Mouse (Mus musculus): ENCODE data around the gene Hoxa3.

DNA sequence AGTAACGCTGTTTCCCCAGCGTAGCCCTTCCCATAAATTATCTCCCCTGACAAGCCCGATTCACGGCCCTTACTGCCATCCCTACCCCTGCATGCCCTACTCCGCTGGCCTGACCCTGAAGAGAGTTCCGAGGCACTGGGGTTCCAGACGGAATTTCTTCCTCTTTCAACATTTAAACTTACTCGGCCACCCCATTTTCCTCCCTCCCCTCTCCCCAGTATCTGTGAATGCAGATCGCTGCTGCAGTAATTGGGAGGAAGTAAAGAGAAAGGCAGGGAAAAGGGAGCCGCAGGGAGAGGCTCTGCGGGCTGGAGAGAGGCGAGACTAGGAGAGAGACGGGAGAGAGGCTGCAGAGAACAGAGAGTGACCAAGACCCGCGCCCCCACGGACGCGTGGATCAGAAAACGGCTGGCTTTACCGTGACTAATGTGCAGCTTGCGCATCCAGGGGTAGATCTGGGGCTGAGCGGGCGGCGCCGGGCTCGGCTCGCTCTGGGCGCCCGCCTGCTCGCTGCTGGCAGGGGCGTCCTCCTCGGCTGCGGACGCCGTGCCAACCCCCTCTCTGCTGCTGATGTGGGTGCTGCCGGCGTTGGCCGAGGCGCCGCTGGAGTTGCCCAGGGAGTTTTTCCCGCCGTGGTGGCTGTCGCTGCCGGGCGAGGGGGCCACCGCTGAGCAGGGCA, 9.6 kb downstream of the Hoxa3 start:
- TF ChIP-seq CTCF (IDR thresholded peaks at IDR 0.05; ENCODE audit: insufficient read depth, low read depth, low read length) (no peak), POLR2A (IDR thresholded peaks at IDR 0.05; ENCODE audit: insufficient read depth, low read depth, low read length) (no peak)

Measured in olfactory bulb, adult 2 months (tissue).